Mouse (Mus musculus) urinary bladder, postnatal 25 days (tissue): ENCODE data around the gene Olfr876.
"Not testable (repeated sequence)": the region's sequence is repeated elsewhere in the genome, so short reads cannot be mapped to it uniquely, and the experiment has no call there.

ENCODE experiments used
- DNase-seq: peaks from one replicate; pipeline ENCODE4 v3.0.0; 2022; ENCODE audit warnings: low spot score

Gene Olfr876

GRCm38 (mm10) chr9:37802731-37803130 lies at the start of gene Olfr876:
Gene Olfr876, plus strand, starts transcription at chr9:37803031.
- DNase-seq: no peak

GRCm38 (mm10) chr9:37761728-37762127 lies 41.1 kb upstream of the Olfr876 start:
- DNase-seq: no peak

GRCm38 (mm10) chr9:37762541-37762940 lies 40.3 kb upstream of the Olfr876 start:
- DNase-seq: peak; percentile 5

GRCm38 (mm10) chr9:37770661-37771060 lies 32.2 kb upstream of the Olfr876 start:
- DNase-seq: no peak

- no peak for DNase-seq
Measured at GRCm38 (mm10) chr9:37771759-37772158, 31.1 kb upstream of the Olfr876 start, which contains the start of gene Olfr875. Gene Olfr875, plus strand, starts transcription at chr9:37771857.

- no peak for DNase-seq
Measured at GRCm38 (mm10) chr9:37782766-37783260, 20.0 kb upstream of the Olfr876 start.

- DNase-seq: not testable (repeated sequence)
Measured at GRCm38 (mm10) chr9:37783394-37784387, 19.1 kb upstream of the Olfr876 start.

GRCm38 (mm10) chr9:37786411-37786810 lies 16.4 kb upstream of the Olfr876 start:
- no peak for DNase-seq

- DNase-seq: no peak
Measured at GRCm38 (mm10) chr9:37802055-37802454, 776 bp upstream of the Olfr876 start.

GRCm38 (mm10) chr9:37807235-37807634 lies 4.4 kb downstream of the Olfr876 start:
- DNase-seq: no peak

GRCm38 (mm10) chr9:37808456-37808855 lies 5.6 kb downstream of the Olfr876 start:
- DNase-seq: no peak

GRCm38 (mm10) chr9:37808976-37809375 lies 6.1 kb downstream of the Olfr876 start:
- DNase-seq: no peak

- no peak for DNase-seq
Measured at GRCm38 (mm10) chr9:37814696-37815095, 11.9 kb downstream of the Olfr876 start.

GRCm38 (mm10) chr9:37829881-37830280 lies 27.1 kb downstream of the Olfr876 start:
- DNase-seq: no peak

GRCm38 (mm10) chr9:37833341-37833740 lies 30.5 kb downstream of the Olfr876 start:
- no peak for DNase-seq

- no peak for DNase-seq
Measured at GRCm38 (mm10) chr9:37849267-37849666, 46.4 kb downstream of the Olfr876 start.

GRCm38 (mm10) chr9:37853969-37854368 lies 51.1 kb downstream of the Olfr876 start, which contains the start of gene Olfr877:
Gene Olfr877, plus strand, starts transcription at chr9:37854269.
- no peak for DNase-seq
